Mouse (Mus musculus): ENCODE measurements around the gene Pnp2. TPM values are rescaled to one million over a fixed set of nuclear protein-coding genes. Genes with fewer than 3 reads are reported as not detected.
"Not testable (repeated sequence)": the region's sequence is repeated elsewhere in the genome, so short reads cannot be mapped to it uniquely, and the experiment has no call there.

The Pnp2 gene
- total RNA-seq (2021), result 1 to 10 TPM in 1 of 2 experiments, under 1 TPM in 1; 0.81 to 1.2 TPM

- peak; percentile 66 for DNase-seq
Observed at GRCm38 (mm10) chr14:50955942-50956508, at the start of gene Pnp2. Pnp2 (plus strand) TSS chr14:50955992.

GRCm38 (mm10) chr14:50908126-50908525 lies 47.7 kb upstream of the Pnp2 start:
- DNase-seq, result no peak

DNA sequence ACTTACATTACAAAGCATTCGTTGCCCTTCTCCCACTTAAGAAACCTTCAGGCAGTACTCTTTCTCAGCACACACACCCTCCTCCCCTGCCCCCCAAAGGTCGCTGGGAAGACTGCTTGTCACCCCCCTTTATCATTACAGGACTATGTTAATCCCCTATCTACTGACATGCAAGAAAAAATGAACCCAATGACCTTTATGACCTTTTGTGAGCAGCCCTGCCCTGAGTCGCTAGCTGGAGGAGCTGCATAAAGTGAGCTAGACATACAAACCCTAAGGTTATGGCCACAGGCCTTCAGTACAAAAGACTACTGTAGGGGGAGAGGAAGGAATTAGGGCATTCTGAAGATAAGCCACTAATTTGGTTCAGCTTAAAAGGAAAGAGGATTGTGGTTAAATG lies 44.4 kb upstream of the Pnp2 start:
- DNase-seq, result no peak

GRCm38 (mm10) chr14:50923437-50923836 lies 32.4 kb upstream of the Pnp2 start:
- not testable (repeated sequence) for DNase-seq

DNA sequence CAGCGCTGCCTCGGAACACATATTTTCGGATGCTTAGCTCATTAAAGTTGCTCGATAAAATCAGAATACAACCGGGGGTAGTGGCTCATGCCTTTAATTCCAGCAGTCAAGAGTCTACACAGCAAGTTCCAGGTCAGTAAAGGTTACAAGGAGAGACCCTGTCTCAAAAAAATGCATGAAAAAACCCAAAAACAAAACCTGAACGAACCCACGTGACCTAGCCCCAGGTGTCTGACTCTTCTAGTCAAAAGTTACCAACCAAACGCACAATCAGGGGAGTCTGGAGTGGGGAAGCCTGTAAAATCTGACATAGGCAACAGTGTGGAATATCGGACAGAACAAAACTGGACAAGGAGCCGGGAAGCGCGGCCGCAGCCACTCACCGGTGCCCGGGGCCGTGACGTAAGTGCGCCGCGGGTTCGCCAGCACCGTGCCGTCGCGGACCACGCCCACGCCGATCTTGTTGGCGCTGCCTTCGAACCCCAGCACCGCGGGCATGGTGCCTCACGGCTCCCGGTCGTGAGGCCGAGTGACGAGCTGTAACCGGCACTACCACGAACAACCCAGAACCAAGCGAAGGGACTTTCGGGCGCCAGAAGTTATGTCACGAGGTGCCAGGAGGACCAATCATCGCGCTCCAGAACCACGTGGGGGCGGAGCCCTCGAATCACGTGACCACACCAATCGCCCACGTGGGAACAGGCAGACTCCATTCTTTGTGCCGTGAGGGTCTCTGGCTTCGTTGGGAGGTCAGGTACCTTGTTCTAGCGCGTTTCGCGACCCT lies 31.3 kb upstream of the Pnp2 start, which contains the start of the genes Osgep and Apex1:
Gene Osgep (minus strand): TSS at position 613 of the 784 bp plus-strand sequence.
Gene Apex1 (plus strand): TSS at position 688 of the 784 bp plus-strand sequence.
- peak; percentile 97 for DNase-seq

DNA sequence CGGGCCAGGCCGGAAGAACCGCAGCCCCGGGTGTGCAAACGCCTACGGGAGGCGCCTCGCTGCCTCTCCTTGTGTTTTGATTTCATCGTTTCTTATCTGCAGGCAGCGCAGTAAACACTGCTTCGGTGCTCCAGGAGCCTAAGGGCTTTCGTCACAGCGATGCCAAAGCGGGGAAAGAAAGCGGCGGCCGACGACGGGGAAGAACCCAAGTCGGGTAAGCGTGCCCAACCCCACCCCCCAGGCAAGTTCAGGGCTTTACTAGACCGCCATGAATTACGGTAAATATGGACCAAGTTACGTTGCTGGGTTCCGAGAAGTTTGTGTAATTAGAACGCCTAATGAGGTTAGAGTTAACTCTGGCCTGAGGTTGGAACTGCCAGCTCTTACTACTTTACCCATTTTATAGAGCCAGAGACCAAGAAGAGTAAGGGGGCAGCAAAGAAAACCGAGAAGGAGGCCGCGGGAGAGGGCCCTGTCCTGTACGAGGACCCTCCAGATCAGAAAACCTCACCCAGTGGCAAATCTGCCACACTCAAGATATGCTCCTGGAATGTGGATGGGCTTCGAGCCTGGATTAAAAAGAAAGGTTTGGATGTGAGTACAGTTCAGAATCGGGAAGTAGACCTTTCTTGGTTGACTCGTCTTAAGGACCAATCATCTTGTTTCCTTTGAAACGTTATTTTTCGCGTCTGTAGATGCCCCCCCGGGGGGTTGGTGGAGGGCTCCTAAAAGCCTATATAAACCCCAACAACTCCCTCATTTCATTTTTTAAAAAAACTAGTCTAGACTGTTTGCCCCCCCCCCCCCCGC lies 30.5 kb upstream of the Pnp2 start:
- no peak for DNase-seq

- DNase-seq, result no peak
Observed at GRCm38 (mm10) chr14:50927366-50927765, 28.4 kb upstream of the Pnp2 start.

- no peak for DNase-seq
Observed at GRCm38 (mm10) chr14:50929951-50930350, 25.8 kb upstream of the Pnp2 start.

DNA sequence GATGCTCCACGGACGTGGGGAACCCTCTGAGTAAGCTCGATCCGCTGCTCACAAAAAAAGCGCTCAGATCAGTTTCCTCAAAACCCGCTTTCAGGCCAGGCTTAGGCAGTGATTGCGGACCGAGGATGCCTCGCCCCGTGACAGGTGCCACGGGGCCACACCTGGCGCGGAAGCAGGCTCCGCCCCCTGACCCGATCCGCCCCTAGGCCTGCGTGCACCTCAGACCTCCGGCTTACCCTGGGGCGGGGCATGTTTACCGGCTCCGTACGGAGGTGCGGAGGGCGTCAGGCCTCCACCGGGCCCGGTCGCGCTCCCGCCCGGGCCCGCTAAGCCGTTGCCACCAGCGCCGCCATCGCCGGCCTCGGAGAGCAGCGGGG lies 25.4 kb upstream of the Pnp2 start:
- DNase-seq, result no peak

GRCm38 (mm10) chr14:50930754-50931492 lies 24.9 kb upstream of the Pnp2 start, which contains the start of the genes Pip4p1 and Pnp:
Pip4p1 (minus strand) TSS chr14:50930856.
Pnp (plus strand) TSS chr14:50931082.
- peak; percentile 99 for DNase-seq

- no peak for DNase-seq
Observed at GRCm38 (mm10) chr14:50931493-50932020, 24.2 kb upstream of the Pnp2 start.

DNA sequence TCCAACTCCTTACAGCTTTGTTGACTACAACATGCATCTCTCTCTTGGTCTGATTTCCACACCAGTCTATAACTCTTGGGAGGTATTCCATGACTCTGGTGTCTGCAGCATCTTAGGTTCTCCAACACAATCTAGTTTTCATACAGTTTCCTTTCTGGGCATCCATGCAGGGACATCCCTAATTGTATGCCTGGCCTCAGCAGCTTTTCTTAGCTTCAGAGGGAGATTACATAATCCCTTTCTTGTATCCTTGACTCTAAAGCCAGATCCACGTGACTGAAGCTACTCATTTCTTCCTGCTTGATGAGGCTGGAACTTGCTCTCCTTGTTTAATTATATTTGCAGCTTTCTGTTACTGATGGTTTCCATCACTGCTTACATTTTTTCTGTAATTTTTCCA lies 19.1 kb upstream of the Pnp2 start:
- no peak for DNase-seq

DNA sequence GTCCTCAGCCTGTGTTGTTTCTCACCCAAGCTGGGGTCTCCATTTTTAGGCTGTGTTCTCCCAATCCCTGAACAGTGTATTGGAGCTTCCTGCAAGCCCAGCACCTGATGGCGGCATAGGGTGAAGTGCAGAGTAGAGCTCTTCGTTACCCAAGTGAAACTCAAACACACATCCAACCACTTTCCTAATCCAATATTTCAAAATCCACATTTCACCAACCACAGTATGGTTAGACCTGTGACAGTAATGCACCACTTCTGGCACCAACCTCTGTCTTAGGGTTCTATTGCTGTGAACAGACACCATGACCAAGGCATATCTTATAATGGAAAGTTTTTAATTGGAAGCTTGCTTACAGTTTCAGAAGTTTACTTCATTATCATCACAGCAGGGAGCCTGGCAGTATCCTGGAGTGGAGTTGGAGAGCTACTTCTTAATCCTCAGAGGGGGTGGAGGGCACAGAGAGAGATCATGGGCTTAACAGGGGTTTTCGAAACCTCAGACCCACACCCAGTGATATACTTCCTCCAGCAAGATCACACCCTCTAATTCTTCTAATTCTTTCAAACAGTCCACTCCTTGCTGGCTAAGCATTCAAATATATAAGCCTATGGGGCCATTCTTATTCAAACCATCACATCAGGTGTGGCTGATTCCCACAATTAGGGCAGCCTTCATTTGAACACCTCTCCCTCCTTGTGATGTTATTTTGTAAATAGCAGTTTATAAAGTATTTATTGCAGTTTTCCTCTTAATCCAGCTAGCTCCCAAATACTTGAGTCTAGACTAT lies 17.5 kb upstream of the Pnp2 start:
- no peak for DNase-seq

- no peak for DNase-seq
Observed at GRCm38 (mm10) chr14:50938940-50939339, 16.9 kb upstream of the Pnp2 start.

DNA sequence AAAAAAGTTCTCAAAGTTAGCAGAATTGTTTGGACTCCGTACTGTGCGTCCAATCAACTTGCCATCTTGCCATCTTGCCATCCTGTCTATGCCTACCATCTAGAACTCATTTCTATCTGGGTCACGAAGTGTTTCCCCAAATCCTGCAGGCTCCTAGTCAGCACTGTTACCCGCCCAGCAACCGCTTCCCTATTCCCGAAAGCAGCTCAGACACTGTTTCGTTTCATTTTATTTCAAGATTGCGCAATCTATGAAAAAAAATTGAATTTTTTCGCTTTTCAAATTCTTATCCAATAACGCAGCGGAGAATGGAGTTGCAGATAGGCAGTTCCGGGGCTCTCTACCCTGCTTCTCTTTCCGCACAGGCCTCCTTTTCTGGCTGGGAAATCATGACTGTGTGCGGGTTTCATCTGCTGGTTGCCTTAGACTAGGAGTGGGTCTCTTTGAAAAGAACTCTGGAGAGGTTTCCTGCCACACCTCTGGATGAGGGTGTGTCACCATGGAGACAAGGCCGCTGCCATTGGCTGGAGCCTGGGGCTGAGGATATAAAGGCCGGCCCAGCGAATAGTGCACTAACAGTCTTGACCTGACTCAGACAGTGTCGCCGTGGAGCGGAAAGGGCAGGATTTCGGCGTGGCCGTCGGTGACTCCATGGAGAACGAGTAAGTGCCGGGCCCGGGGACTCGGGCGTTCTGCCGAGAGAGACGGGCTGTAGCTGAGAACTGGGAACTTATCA lies 11.7 kb upstream of the Pnp2 start, which contains the start of gene Gm49342:
Gene Gm49342 (plus strand): TSS at position 586 of the 736 bp plus-strand sequence.
- DNase-seq, result peak; percentile 96

DNA sequence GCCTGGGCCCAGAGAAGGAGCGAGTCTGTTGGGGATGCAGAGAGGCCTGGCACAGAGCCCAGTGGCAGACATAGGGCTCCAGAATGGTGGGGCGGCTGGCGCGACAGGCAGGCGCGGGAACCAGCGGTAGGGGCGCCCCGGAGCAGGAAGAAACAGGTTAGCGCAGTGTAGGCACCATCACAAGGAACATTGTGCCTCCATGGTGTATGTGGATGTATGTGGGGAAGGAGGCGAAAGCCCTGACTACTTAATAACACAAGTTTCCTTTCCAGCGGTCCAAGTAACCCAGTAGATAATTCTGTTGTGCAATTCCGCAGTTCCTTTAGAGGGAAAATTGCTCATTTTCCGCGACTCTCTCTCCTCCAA lies 11.1 kb upstream of the Pnp2 start:
- not testable (repeated sequence) for DNase-seq

DNA sequence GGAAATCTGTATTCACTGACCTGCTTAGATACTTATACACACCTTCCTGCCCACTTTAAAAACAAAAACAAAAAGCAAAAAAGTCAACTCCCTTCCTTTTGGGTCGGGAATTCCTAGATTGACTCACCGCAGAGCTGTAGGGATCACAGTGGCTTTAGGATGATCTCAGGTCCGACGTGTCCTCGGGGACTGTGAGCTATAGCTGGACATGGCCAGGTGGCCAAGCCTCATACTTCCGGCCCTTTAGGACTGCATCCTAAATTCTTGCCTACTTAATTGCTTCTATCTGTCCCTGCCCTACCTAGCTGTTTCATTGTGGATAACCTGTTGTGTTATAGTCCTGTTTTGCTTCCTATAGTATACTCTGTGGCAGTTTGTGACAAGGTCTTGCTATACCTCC lies 10.7 kb upstream of the Pnp2 start:
- DNase-seq, result not testable (repeated sequence)

DNA sequence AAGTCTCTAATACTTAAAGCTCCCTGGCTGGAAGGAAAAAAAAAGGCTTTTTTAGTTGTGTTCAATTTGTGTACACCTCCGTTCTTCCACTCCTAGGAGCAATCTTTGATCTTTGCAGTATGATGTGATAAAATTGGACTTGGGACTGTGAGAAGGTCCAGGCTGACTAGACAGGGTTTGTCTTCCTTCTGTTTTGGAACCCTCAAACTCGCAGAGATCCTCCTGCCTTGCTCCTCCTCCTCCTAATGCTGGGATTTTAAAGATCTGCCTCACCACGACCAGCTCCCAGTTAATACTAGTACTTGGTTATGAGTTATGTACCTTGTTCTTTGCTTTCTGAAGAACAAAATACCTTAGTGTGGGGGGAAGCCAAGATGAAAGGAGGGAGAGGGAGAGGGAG lies 10.3 kb upstream of the Pnp2 start:
- not testable (repeated sequence) for DNase-seq

DNA sequence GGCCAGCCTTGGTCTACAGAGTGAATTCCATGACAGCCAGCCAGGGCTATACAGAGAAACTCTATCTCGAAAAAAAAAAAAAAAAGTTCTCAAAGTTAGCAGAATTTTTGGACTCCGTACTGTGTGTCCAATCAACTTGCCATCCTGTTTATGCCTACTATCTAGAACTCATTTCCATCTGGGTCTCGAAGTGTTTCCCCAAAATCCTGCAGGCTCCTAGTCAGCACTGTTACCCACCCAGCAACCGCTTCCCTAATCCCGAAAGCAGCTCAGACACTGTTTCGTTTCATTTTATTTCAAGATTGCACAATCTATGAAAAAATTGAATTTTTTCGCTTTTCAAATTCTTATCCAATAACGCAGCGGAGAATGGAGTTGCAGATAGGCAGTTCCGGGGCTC lies 305 bp upstream of the Pnp2 start:
- DNase-seq, result no peak

GRCm38 (mm10) chr14:50956724-50957123 lies 932 bp downstream of the Pnp2 start:
- peak; percentile 15 for DNase-seq

Measured in heart, postnatal 4 days (tissue).